Mouse (Mus musculus) frontal cortex, postnatal 36 days (tissue): Measurements from ENCODE around the gene Zbtb38.

Source experiments
- DNase-seq, 2 experiments: peaks; one replicate each; pipeline ENCODE4 v3.0.0; 2022; ENCODE audit warnings: low spot score in 2 of 2

Zbtb38 gene

DNA sequence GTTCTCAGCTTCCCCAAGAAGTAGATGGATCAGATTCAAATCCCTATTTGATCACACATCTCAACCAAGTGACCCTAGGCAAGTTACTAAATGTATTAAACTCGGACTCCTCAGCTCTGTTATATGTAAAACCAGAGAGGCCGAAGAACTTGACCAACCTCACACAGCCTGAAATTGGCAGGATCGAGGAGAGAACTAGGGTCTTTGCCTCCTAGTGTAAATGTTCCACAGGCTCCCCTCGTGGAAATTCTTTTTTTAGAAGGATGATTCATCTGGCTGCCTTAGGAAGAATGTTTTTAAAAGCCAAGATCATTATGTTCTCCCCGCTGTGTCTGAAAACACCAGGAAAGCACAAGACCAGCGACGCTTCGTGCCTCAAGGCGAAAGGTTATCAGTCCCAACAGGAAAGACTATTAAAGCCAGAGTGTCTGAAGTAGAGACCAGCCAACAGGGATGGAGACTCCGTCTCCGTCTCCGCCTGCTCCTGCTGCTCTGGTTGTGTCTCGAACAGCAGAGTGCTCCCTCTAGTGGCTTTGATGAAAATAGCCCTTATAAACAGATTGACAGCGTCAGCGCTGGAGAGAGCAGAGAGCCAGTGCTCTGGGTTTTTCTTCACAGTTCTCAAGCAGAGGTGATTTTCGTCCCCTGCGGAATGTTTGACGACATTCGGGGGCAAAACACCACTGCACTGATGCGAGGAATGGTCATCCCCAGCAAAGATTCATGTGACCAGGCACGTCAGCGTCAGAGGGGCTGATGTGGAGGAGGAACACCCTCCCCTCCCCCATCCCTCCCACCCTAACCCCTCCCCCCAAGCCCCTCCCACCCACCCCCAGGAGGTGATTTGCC is 6.3 kb upstream of the Zbtb38 start:
- peak; percentile 70 to 85 for DNase-seq

DNA sequence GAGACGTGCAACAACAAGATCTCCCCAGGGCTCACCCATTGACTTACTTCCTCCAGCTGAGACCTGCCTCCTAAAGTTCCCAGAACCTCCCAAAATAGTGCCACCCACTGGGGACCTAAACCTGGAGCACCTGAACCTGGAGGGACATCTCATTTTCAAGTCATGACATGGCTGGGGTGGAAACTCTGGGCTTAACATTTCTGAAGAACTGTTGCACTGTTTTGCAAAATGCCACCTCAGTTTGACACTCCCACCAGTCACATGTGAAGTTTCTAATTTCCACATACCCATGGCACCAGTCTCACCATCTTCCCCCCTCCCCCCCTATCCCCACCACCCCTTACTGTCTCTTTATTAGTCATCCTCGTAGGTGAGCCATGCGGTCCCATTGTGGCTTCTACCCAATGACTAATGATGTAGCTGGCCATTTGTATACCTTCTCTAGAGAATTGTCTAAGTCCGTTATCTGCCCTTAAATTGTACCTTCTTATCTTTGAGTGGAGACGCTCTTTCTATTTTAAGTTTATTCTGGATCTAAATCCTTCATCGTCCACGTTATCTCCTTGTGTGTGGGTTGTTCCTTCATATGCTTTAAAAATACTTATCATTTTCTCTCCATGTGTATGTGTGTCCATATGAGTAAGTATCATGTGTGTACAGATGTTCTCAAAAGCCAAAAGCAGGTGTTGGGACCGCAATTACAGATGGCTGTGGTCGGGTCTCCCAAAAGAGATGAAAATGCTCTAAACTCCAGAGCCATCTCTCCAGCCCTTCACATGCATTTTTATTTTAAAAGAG is 4.2 kb upstream of the Zbtb38 start:
- no peak for DNase-seq

DNA sequence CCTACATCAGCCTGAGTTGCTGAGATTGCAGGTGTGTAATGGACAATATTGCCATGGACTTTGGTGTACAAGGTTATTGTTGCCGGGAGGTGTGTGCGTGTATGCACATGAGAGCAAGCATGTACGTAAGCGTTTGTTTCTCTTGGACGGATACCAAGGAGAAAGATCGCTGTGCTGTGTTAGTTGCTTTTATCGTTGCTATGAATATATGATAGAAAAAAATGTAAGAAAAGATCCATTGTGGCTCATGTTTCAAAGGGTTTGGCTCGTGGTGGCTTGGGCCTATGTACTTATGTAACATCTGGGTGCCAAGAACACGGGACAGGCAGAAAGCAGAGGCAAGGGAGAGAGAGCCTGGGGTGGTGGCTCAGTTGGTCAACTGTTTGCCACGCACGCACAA is 3.1 kb upstream of the Zbtb38 start:
- DNase-seq: no peak

DNA sequence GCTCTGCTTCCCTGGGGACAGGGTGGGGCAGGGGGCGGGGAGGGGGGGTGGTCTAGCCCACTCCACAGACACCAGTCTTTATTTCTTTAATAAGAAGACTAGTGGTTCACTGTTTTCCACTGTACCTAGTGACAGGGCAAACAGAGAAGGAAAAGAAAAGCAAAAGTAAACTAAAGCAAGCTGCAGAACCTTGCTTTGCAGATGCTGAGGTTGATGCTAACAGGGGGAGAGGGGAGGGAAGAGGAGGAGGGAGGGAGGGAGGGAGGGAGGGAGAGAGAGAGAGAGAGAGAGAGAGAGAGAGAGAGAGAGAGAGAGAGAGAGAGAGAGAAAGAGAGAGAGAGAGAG is 2.0 kb upstream of the Zbtb38 start:
- DNase-seq: no peak

DNA sequence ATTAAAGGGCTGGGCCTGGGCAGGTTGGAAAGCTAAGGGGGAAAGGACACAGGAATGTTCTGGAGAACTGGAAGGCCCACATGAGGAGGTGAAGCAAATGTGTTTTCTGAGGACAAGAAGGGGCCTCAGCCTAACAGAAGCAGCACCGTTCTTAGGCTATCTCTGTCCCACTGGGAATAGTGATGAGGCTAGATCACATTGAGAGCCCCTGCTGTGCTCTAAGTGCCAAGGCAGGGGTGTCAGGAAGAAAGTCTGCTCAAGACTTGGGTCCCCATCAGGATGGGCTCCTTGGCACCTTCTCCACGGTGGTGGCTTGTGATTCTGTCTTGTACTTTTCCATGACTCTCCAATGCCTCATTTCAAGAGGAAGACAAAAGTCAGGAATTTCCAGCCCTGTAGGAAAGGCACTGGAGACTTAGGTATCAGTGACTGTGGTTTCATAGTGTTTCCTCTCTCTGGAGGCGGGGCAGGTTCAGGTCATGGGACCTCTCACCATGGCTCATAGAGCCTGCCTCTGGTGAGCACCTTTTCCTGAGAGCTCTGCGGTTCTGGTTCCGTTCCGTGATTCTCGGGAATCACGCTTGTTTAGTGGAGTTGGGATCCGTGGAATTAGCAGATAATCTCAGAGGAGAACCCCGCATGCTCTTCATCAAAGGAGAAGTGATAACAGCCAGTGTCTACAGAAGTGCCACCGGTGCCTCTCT is 1.4 kb upstream of the Zbtb38 start:
- no peak for DNase-seq

DNA sequence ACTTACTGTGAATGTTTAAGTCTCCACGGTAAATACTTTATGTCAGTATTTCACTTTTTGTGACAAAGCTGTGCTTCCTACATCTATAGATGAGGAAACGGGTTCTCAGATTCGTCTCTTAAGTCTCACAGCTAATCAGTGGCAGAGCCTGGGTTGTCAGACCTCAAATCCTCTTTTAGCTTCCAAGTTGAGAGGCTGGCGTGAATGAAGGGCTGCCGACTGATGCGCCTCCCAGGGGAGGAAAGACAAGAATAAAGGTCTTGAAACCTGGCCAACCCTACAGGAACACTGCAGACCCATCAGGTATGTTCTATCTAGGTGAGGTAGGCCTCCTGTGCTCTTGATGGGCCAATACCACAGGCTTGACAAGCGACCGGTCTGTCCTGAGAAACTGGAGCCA is 761 bp upstream of the Zbtb38 start:
- no peak for DNase-seq

DNA sequence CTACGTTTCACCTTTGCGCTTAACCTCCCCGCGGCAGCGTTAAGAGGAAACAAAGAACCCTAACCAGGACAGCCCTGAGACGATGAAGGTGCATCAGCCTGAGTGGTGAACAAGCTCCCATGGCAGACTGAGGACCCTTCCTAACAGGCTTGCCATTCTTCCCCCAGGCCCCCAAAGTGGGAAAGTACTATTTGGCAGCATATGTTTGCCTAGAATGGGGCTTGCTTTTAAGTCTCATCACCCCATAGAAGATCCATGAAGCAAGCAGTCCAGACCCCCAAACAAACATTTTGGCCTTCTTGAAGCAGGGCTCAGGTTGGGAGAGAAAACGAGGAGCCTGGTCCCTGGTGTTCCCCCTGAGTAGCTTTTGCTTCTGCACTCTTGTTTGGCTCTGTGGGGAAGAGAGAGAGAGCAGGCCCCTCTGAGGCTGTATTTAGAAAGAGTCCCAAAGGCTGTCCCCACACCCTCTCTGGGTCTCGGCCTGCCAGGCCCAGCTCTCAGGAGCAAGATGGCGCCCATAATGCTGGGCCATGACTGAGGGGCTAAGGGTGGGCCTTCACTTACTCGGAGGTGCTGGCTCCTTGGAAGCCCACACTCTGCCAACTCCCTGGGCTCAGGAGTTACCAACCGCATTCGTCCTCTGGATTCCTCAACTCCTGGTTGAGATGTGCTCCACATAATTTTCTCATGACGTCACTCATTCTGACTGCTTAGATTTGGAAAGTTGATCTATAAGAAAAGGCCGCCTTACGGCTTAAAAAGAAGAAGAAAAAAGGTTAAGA is 619 bp downstream of the Zbtb38 start:
- DNase-seq: no peak

DNA sequence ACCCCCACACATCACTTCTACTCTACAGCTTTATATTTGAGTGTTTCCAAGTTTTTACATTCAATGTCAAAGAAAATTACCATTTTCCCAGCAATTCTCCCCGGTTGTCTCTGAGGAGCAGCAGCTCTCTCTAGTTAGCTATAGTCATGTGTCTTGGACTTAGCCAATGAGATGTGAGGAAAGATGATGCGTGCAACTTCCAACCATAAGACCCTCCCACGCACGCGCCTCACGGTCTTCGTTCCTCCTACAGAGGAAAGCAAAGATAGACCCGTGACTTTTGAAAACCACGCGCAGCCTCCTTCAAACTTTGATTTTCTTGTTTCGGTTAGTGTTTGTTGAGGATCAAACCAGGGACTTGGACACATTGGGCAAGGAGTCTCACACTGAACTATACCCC is 2.0 kb downstream of the Zbtb38 start:
- no peak for DNase-seq

DNA sequence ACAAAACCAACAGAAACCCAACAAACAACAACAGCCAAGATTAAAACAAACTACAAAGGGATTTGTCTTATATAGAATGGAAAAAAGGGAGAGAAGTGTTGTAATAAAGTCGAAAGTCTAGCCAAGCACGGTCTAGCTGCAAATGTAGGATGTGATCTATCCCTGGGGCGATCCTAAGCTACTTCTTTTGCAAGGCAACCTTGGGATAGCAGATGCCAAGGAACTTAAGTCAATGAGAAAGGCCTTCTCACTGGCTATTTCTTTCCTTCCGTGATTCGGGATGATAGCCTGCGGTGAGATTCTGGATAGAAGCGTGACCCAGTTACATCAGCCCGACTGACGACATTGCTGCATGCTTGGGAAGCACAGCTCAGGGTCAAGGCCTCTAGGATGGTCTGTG is 6.1 kb downstream of the Zbtb38 start:
- DNase-seq: no peak

DNA sequence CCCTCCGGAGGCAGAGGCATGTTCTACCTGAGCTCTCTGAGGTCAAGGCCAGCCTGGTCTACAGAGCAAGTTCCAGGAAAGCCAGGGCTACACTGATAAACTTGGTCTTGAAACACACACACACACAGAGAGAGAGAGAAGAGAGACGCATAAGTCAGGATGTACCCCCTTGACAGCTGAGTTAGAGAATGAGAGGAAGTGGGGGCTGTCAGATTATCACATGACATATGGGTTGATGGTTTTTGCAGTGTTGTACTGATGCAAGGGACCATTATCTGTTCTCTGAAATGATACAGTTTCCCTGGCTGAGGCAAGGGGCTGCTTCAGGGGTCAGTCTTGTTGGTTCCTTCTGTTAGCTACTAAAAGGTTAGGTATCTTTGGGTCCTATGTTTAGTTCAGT is 7.7 kb downstream of the Zbtb38 start:
- no peak for DNase-seq

DNA sequence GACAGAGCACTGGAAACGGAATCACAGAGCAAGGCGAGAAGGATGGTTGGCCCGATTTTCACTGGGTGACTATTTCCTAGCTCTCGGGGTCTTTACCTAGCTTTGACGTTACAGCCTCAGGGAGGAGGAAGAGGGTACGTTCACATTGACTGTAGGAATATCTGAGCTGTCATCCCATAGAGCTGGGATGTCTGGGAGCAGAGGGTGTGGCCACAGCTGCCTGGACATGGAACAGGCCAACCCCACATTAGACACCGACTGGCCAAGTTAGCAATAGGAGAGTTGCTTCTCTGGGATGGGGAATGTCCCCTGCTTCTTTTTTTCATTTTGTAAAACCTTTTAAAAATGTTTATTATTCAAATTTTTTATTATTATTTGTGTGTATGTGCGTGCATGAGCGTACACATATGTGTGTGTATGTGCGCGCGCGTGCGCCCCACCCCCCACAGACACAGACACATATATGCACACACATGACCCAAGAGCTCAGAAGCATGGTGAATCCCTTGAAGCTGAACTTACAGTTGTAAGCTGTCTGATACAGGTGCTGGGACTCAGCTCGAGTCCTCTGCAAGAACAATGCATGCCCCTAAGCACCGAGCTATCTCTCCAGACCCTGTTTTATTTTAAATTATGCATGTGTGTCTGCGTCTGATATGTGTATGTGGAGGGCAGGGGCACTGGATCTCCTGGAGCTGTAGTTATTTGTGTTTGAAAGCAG is 11.1 kb downstream of the Zbtb38 start:
- DNase-seq: no peak

DNA sequence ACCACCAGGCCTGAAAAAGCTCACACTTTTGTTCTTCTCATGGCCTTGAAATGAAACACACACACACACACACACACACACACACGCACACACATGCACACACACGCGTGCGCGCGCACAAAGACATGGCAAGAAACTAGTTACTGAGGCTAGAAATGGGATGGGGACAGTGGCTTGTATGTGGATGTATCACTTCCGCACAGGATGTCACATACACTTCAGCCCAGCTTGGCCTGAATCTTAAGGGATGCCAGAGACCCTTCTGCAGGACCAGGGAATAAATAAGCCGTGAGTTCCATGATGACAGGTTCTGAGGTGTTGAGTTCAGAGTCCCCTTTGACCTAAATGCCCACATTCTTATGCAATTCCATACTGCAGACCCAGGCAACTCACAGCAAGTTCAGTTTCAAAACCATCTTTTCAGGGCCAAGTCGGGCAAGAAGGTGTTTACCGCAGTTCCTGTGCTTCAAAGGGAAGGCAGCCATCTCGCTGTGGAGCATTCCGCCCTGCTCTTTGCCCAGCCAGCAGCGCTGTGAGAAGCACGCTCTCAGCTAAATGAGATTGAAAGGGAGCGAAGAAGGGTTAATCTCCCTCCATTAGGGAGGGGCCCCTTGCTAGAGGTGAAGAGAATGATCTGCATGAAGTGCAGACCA is 11.8 kb downstream of the Zbtb38 start:
- DNase-seq: no peak

DNA sequence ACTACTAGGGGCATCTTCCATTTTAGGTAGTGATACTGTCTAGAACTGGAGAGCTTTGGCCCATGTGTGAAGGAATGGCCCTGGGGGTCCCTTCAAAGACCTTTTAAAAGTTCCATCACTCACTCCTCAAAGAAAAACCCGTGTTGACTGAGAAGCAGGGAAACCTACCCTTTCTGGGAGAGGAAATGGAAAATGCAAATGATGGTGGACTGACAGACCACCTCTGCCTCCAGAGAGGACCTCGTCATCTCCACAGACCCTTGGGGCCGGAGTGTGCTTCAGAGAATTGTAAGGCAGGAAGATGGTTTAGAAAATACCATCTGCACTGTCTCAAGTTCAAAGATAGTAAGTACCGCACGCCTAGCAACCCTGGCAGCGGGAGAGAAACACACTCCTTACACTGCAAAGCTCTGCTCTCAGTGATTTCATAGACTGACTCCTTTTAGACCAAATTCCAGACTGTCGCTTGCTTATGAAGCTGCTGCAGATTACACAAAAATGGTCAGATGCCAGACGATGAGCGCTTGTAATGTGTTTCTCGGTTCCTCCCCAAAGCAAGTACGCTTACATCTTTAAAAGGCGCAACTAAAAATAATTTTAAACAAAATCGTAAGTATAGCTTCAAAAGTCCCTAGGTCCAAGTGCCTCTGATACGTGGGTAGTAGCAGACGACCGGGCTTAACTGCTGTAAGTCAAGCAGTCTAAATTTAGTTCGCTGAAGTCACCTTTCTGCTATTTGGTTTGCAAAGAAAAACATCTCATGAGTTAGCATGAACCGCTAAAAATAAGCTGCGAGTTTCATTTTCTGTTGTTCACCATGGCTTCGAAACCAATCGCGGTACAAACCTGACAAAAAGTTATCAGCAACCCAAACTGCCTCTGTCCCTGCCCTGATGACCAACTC is 12.6 kb downstream of the Zbtb38 start:
- DNase-seq: peak in 1 of 2 experiments; percentile 75

DNA sequence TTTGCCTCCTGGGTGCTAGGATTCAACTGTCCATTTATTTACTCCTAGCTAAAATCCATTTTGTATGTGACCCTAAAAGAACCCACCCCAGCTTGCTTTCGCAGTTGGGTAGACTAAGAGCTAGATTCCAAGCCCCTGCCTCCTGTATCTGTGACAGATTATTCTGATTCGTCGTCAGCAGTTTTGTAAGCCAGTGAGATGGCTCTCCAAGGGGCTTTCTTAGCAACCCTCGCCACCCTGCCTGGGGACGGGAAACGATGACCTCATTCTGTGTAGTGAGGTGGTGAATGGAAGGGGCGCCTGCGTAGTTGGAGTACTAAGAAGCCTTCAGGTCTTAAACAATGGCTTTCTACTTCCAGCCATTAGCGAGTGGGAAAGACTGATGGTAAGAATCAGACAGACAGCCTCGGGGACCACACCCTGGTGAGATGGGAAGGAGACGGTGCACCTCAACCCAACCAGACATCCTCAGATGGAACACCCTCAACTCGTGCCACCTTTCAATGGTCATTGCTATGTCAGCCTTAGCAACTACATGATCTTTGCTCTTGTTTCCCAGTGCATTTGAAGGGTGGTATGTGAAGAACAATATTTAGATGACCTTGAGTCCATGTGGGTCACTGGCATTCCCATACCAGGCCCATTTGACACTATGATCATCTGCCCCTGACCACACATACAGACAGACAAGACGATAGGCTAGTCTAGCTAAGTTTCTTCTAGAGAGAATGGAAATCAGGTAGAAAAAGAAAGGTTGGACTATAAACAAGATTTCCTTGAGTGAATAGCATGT is 13.9 kb downstream of the Zbtb38 start:
- no peak for DNase-seq

DNA sequence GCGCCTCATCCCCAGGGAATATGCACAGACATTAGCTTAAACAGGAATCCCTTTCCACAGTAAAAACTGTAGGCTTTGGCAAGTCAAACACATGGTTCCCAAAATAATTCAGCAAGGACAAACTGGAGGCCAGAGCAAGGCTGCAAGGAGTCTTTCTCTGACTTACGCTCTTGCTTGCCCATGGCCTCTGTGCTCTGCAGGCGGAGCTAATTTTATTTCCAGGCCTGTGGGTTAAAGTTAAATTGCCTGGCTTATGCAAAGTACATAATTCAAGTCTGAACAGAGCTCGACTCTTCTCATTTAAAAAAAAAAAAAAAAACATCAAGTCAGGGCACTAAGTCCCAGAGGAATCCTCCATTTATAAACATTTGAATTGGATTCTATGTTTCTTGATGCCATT is 16.7 kb downstream of the Zbtb38 start:
- DNase-seq: no peak

DNA sequence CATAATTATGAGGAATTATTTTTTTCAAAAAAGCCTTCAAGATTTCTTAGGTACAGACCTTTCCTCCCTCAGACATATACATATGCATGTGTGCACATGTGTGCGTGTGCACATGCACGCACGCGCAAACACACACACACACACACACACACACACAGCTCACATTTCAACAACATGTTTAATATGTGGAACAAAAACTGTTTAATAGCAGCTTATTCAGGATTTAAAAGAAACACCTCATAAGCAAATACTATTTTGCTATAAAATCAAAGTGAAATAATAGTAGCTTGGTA is 19.3 kb downstream of the Zbtb38 start:
- DNase-seq: no peak

DNA sequence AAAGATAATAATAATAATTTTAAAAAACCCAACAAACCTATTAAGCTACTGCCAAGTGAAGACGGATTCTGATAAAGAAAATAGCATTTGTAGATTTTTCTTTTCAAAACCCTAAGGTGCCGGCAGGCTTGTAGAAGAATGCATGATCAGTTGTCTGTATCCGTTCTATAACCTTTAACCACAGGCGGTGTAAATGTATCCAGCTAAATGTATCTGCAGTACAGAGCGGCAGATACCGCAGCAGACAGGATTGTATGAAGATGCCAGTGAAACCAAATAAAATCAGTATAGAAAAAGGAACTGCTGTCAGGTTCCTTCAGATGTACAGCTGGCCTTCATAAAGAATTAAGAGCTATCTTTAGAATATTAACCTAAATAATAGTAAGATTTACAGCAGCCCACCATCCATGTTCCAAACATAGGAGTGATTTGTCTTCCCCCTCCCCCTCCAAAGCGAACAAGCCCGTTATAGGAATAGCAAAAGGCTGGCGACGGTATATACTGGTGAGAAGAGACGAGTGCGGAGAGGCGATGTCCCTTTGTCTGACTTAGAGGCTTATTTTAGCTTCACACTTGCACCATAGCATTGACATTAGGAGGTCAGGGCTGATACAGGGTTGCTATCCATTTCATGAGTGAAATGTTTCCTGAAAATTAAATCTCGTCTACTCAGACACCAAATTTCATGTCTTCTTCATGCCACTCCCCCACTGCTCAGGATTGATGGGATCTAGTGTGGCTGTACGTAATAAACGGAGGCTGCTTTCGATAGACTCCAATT is 19.8 kb downstream of the Zbtb38 start:
- no peak for DNase-seq

DNA sequence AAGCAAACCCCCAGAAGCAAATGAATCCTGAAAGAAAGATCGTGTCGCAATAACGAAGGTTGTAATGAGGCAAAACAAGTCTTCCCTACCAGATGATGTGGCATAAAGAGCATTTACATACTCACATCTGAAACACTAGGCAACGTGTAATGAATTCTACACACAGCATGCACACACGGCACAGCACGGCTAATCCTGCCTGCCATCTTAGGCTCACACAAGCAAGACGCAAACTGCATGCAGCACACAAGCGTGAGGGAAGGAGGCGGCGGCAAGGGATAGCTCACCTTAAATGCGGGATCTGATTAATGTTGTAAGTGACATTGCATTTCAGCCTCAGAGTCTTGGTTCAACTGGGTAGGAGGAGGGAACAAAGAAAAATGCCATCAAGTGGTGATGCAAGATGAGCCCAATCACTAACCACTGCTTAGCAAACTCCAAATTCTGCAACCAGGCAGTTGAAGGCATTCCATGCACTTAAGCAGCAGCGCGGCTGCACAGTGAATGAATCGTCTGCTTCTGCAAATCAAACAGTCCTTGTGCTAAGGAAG is 20.6 kb downstream of the Zbtb38 start:
- DNase-seq: peak; percentile 72 to 75
